Comparison of ENCODE assay signal across 8 mouse cellular contexts in genomic region chr6:144962013-144962354, GRCm38 (mm10).
DNase-seq lines count a peak whose midpoint lies in the region; ATAC-seq and TF ChIP-seq lines count a peak whose summit lies in the region.

No protein-coding gene starts in this region.

- no peak overlapping the region for H3K27ac ChIP-seq in hindbrain, embryonic 15.5 days (replicated peaks)
- H3K27ac ChIP-seq in hindbrain, embryonic 12.5 days, result no peak overlapping the region
- no peak overlapping the region for H3K27ac ChIP-seq in lung, postnatal 0 days (ENCODE audit: low read length)
- no peak overlapping the region for H3K27ac ChIP-seq in stomach, embryonic 16.5 days (ENCODE audit: low read length)

- no peaks in the 10 kb centered on the region for H3K27me3 ChIP-seq in hindbrain, embryonic 15.5 days
- no peaks in the 10 kb centered on the region for H3K27me3 ChIP-seq in hindbrain, embryonic 12.5 days
- H3K27me3 ChIP-seq in lung, postnatal 0 days (replicated peaks; ENCODE audit: insufficient read depth, low read length), result no peaks in the 10 kb centered on the region
- no peaks in the 10 kb centered on the region for H3K27me3 ChIP-seq in stomach, embryonic 16.5 days (ENCODE audit: control insufficient read depth, insufficient read depth, low read length)

- H3K9ac ChIP-seq in hindbrain, embryonic 15.5 days, result no peak overlapping the region
- no peak overlapping the region for H3K9ac ChIP-seq in hindbrain, embryonic 12.5 days
- no peak overlapping the region for H3K9ac ChIP-seq in lung, postnatal 0 days (replicated peaks; ENCODE audit: low read depth)
- H3K9ac ChIP-seq in stomach, embryonic 16.5 days (ENCODE audit: low read length), result no peak overlapping the region

- no peak overlapping the region; the same call in 1 of the 2 replicates for H3K4me2 ChIP-seq in hindbrain, embryonic 15.5 days
- no peak overlapping the region for H3K4me2 ChIP-seq in hindbrain, embryonic 12.5 days (replicated peaks)
- no peak overlapping the region for H3K4me2 ChIP-seq in lung, postnatal 0 days (replicated peaks; ENCODE audit: low read depth, low read length)
- peak overlapping the region; percentile 51 for H3K4me2 ChIP-seq in stomach, embryonic 16.5 days (ENCODE audit: low read depth, low read length)

- peak; percentile 45; the same call in 1 of the 2 replicates for ATAC-seq in hindbrain, embryonic 15.5 days (ENCODE audit: low FRiP score, low read depth)
- ATAC-seq in hindbrain, embryonic 12.5 days (ENCODE audit: low FRiP score), result no peak
- ATAC-seq in lung, postnatal 0 days, result no peak
- peak; percentile 39; the same call in 1 of the 2 replicates for ATAC-seq in common myeloid progenitor, adult 5-6 weeks (replicated peaks; ENCODE audit: low read depth, poor library complexity, severe bottlenecking)
- no peak for ATAC-seq in stomach, embryonic 16.5 days (ENCODE audit: insufficient read depth, low FRiP score)

- H3K4me3 ChIP-seq in hindbrain, embryonic 15.5 days, result no peak overlapping the region
- H3K4me3 ChIP-seq in hindbrain, embryonic 12.5 days, result no peak overlapping the region
- H3K4me3 ChIP-seq in lung, postnatal 0 days (ENCODE audit: low read depth, low read length), result no peak overlapping the region
- H3K4me3 ChIP-seq in stomach, embryonic 16.5 days (replicated peaks; ENCODE audit: low read length), result no peak overlapping the region

- TF ChIP-seq EP300 in lung, postnatal 0 days (IDR thresholded peaks at IDR 0.05), result no peak

- H3K36me3 ChIP-seq in hindbrain, embryonic 15.5 days, result no peaks in the 10 kb centered on the region
- H3K36me3 ChIP-seq in hindbrain, embryonic 12.5 days, result no peaks in the 10 kb centered on the region
- H3K36me3 ChIP-seq in lung, postnatal 0 days (ENCODE audit: insufficient read depth, low read length), result no peaks in the 10 kb centered on the region
- no peaks in the 10 kb centered on the region for H3K36me3 ChIP-seq in stomach, embryonic 16.5 days (ENCODE audit: control insufficient read depth, insufficient read depth, low read length)

- DNase-seq in lung, postnatal 36 days, result peak; percentile 10
- no peak for DNase-seq in lung, postnatal 0 days (ENCODE audit: low spot score)
- DNase-seq in embryo, embryonic 11 days, result no peak
- DNase-seq in Muller cell, postnatal 12 days (ENCODE audit: inconsistent ontology term), result no peak

- no peaks in the 10 kb centered on the region for H3K9me3 ChIP-seq in hindbrain, embryonic 15.5 days
- H3K9me3 ChIP-seq in hindbrain, embryonic 12.5 days (replicated peaks), result no peaks in the 10 kb centered on the region
- no peaks in the 10 kb centered on the region for H3K9me3 ChIP-seq in lung, postnatal 0 days (ENCODE audit: low read length)
- H3K9me3 ChIP-seq in stomach, embryonic 16.5 days (replicated peaks; ENCODE audit: control insufficient read depth, low read length), result no peaks in the 10 kb centered on the region

- no peak for TF ChIP-seq CTCF in lung, postnatal 0 days (IDR thresholded peaks at IDR 0.05)

- H3K4me1 ChIP-seq in hindbrain, embryonic 15.5 days (replicated peaks), result no peaks in the 10 kb centered on the region
- no peaks in the 10 kb centered on the region for H3K4me1 ChIP-seq in hindbrain, embryonic 12.5 days
- H3K4me1 ChIP-seq in lung, postnatal 0 days (ENCODE audit: insufficient read depth, low read depth, low read length), result no peaks in the 10 kb centered on the region
- no peaks in the 10 kb centered on the region for H3K4me1 ChIP-seq in stomach, embryonic 16.5 days (ENCODE audit: control insufficient read depth, insufficient read depth, low read length)

- 74% methylated on average over 4 of the region's 4 CpGs for WGBS in hindbrain, embryonic 15.5 days
- 78% methylated on average over 4 of the region's 4 CpGs for WGBS in hindbrain, embryonic 12.5 days
- WGBS in lung, postnatal 0 days, result 42% methylated on average over 4 of the region's 4 CpGs
- 54% methylated on average over 4 of the region's 4 CpGs for WGBS in stomach, embryonic 16.5 days

Comparison
In these comparisons a context has a peak if more than half of its experiments do, and no peak if none do; other contexts are left out.
1. ATAC-seq: peak in hindbrain, embryonic 15.5 days (single experiment) and common myeloid progenitor, adult 5-6 weeks (single experiment); none in hindbrain, embryonic 12.5 days (single experiment), lung, postnatal 0 days (single experiment) and stomach, embryonic 16.5 days (single experiment).